Mouse (Mus musculus) small intestine, adult 2 months (tissue): ENCODE measurements around the gene Slfn5. TPM values are rescaled to one million over a fixed set of nuclear protein-coding genes. Genes with fewer than 3 reads are reported as not detected.

Experiments used
- H3K27ac ChIP-seq: fragments of 200-500 bp; 2 replicates; pipeline ENCODE4 v1.5.1; 2012; ENCODE audit warnings: low read depth, low read length, control low read depth, inconsistent platforms; ENCODE audit not compliant: insufficient read depth
- H3K27me3 ChIP-seq: fragments of 200-500 bp; 2 replicates; pipeline ENCODE4 v1.6.1; 2012; ENCODE audit warnings: mild to moderate bottlenecking, moderate library complexity, low read length, inconsistent platforms; ENCODE audit not compliant: control insufficient read depth, insufficient read depth
- H3K36me3 ChIP-seq: fragments of 200-500 bp; 2 replicates; pipeline ENCODE4 v1.6.1; 2012; ENCODE audit warnings: mild to moderate bottlenecking, low read length, control low read depth, inconsistent platforms; ENCODE audit not compliant: control insufficient read depth, insufficient read depth
- H3K4me1 ChIP-seq: fragments of 200-500 bp; 2 replicates; pipeline ENCODE4 v1.6.1; 2012; ENCODE audit warnings: low read length, inconsistent platforms, mixed read lengths; ENCODE audit not compliant: control insufficient read depth, insufficient read depth, insufficient read length
- H3K4me3 ChIP-seq: fragments of 200-500 bp; 2 replicates; pipeline ENCODE4 v1.5.1; 2012; ENCODE audit warnings: low read depth, mild to moderate bottlenecking, control low read depth, inconsistent platforms, low read length, moderate library complexity
- CTCF ChIP-seq: fragments of 200-500 bp; IDR thresholded peaks from 2 replicates; pipeline ENCODE4 v1.5.1; 2012; ENCODE audit warnings: low read depth, mild to moderate bottlenecking, control low read depth, inconsistent platforms, low read length, moderate library complexity, mixed read lengths; ENCODE audit not compliant: insufficient replicate concordance, insufficient read length; ENCODE audit errors: extremely low read depth
- POLR2A ChIP-seq: fragments of 200-500 bp; IDR thresholded peaks from 2 replicates; pipeline ENCODE4 v1.6.1; 2012; ENCODE audit warnings: low read depth, mild to moderate bottlenecking, control low read depth, inconsistent platforms, low read length, moderate library complexity
- WGBS: fragments of 180-500 bp; shearing (Covaris S2); methylation state at CpG from one replicate; pipeline ENCODE4 v1.1.7; 2018; 5-methylcytosine and 5-hydroxymethylcytosine counted together
- polyA plus RNA-seq: library from polyadenylated mRNA; depleted of rRNA; stranded (reverse); fragments of >200 nt; gene quantifications from 2 replicates; pipeline ENCODE4 v1.2.3, GENCODE M21; 2012; rRNA removed

Slfn5 gene
- 0.34 and 0.95 TPM in 2 replicates for polyA plus RNA-seq

- Histone ChIP-seq H3K27me3 (peaks cover 11% of the 10 kb centered on the region), H3K4me1 (peaks cover 4% of the 10 kb centered on the region; the same call in 1 of the 2 replicates), H3K27ac (peak within 1 kb of the TSS; percentile 67), H3K36me3 (no peaks in the 10 kb centered on the region), H3K4me3 (peak within 1 kb of the TSS; percentile 65)
- WGBS = 18% methylated on average over 10 of the region's 10 CpGs
- no peak for TF ChIP-seq POLR2A
- no peak for TF ChIP-seq CTCF
Observed at GRCm38 (mm10) chr11:82950736-82951481, at the start of gene Slfn5. Gene Slfn5 (plus strand): TSS chr11:82951349.

GRCm38 (mm10) chr11:82901606-82902310 is 49.4 kb upstream of the Slfn5 start:
- H3K4me1 ChIP-seq = no peaks in the 10 kb centered on the region
- no peak overlapping the region for H3K4me3 ChIP-seq
- no peaks in the 10 kb centered on the region for H3K27me3 ChIP-seq
- 94% methylated on average over 20 of the region's 20 CpGs for WGBS
- no peak overlapping the region for H3K27ac ChIP-seq
- H3K36me3 ChIP-seq = peaks cover 29% of the 10 kb centered on the region
- TF ChIP-seq CTCF (no peak), POLR2A (no peak)

GRCm38 (mm10) chr11:82904952-82905351 is 46.2 kb upstream of the Slfn5 start:
- 61% methylated on average over 8 of the region's 8 CpGs for WGBS
- peaks cover 29% of the 10 kb centered on the region for H3K36me3 ChIP-seq
- H3K4me1 ChIP-seq = peaks cover 3% of the 10 kb centered on the region

GRCm38 (mm10) chr11:82905816-82906215 is 45.3 kb upstream of the Slfn5 start:
- Histone ChIP-seq H3K4me3 (no peak overlapping the region), H3K27me3 (no peaks in the 10 kb centered on the region), H3K4me1 (peaks cover 3% of the 10 kb centered on the region), H3K36me3 (peaks cover 24% of the 10 kb centered on the region), H3K27ac (no peak overlapping the region)
- TF ChIP-seq CTCF (no peak), POLR2A (no peak)
- WGBS = 89% methylated on average over 5 of the region's 5 CpGs

More at GRCm38 (mm10) chr11:82904952-82905351, 46.2 kb upstream of the Slfn5 start:
- TF ChIP-seq POLR2A = no peak
- TF ChIP-seq CTCF = no peak
- Histone ChIP-seq H3K4me3 (no peak overlapping the region), H3K27me3 (no peaks in the 10 kb centered on the region), H3K27ac (no peak overlapping the region)

GRCm38 (mm10) chr11:82907651-82908607 is 43.2 kb upstream of the Slfn5 start, which contains the start of gene Nle1:
Gene Nle1 (minus strand): TSS chr11:82908411.
- WGBS = 1% methylated on average over 73 of the region's 73 CpGs
- Histone ChIP-seq H3K4me3 (peak within 1 kb of the TSS; percentile 85), H3K27ac (no peak within 1 kb of the TSS), H3K4me1 (peaks cover 3% of the 10 kb centered on the region), H3K27me3 (no peaks in the 10 kb centered on the region), H3K36me3 (peaks cover 13% of the 10 kb centered on the region; the same call in 1 of the 2 replicates)
- no peak for TF ChIP-seq POLR2A
- peak; percentile 92 for TF ChIP-seq CTCF

- TF ChIP-seq CTCF (no peak), POLR2A (no peak)
- Histone ChIP-seq H3K27me3 (no peaks in the 10 kb centered on the region), H3K27ac (no peak overlapping the region), H3K4me3 (peak overlapping the region; percentile 85; the same call in 1 of the 2 replicates), H3K36me3 (peaks cover 11% of the 10 kb centered on the region; the same call in 1 of the 2 replicates), H3K4me1 (peaks cover 3% of the 10 kb centered on the region)
- WGBS = 58% methylated on average over 10 of the region's 10 CpGs
Observed at GRCm38 (mm10) chr11:82908608-82908989, 42.5 kb upstream of the Slfn5 start.
